Mouse (Mus musculus): ENCODE measurements around the gene 6430628N08Rik. TPM values are rescaled to one million over a fixed set of nuclear protein-coding genes. Genes with fewer than 3 reads are reported as not detected.

The 6430628N08Rik gene
- polyA plus RNA-seq, 1 experiment from 2014 or later, result not detected

DNA sequence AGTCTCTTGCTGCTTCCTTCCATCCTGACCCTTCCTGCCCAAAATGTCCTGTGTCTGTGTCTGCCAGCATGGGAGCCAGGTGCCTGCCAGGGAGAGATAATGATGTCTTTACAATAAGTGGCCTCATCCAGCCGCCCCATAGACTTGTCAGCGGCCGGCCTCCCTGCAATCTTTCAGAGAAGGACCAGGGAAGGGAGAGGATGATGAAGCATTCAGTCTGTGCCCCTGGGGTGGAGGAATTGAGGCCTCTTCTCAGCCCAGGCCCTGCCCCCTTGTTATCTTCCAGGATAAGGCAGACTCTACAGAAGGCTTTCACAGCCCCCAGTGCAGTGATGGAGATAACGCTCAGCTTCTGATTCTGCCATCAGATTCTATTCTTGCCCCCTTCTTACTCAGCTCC, 34.2 kb upstream of the 6430628N08Rik start:
- H3K9ac ChIP-seq, result peak overlapping the region; percentile 37
- peak; percentile 97 for ATAC-seq (ENCODE audit: insufficient read depth)
- H3K4me3 ChIP-seq (replicated peaks), result peak overlapping the region; percentile 17; the same call in 1 of the 2 replicates
- H3K36me3 ChIP-seq (replicated peaks), result peaks cover 94% of the 10 kb centered on the region
- H3K9me3 ChIP-seq (replicated peaks), result no peaks in the 10 kb centered on the region
- H3K4me2 ChIP-seq, result peak overlapping the region; percentile 60
- H3K27me3 ChIP-seq, result no peaks in the 10 kb centered on the region
- peak overlapping the region; percentile 90 for H3K27ac ChIP-seq (replicated peaks)
- 13% methylated on average over 4 of the region's 4 CpGs for WGBS (ENCODE audit: insufficient replicate concordance)
- peaks cover 68% of the 10 kb centered on the region for H3K4me1 ChIP-seq (replicated peaks)

DNA sequence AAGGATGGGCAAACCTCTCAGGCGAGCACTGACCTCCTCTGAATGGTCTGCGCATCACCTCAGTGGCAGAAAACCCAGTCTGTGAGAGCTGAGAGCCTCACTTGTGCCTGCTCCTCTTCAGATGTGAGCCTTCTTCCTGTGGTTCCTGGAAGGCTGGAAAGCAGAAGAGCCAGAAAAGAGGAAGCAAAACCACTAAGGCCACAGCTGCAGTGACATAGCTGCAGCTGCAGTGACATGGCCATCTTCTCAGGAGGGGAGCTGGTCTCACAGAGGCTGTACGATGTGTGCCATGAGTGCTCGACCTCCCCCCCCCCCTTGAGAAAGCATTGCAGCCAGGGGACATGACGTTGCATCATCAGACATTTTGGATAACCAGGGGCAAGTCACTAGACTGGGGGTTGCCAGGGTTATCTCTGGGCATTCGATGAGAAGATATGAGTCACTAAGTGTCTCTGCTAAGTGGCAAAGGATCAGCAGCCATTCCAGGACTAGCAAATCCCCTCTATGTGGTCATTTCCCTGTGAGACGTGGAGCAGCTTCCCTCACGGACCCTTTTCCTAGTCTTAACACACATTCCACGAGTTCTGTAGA, 33.1 kb upstream of the 6430628N08Rik start:
- H3K4me3 ChIP-seq (replicated peaks), result no peak overlapping the region
- no peak for ATAC-seq (ENCODE audit: insufficient read depth)
- H3K36me3 ChIP-seq (replicated peaks), result peaks cover 94% of the 10 kb centered on the region
- no peaks in the 10 kb centered on the region for H3K27me3 ChIP-seq
- H3K9me3 ChIP-seq (replicated peaks), result no peaks in the 10 kb centered on the region
- peak overlapping the region; percentile 30; the same call in 1 of the 2 replicates for H3K9ac ChIP-seq
- WGBS (ENCODE audit: insufficient replicate concordance), result 58% methylated on average over 9 of the region's 9 CpGs
- peaks cover 61% of the 10 kb centered on the region for H3K4me1 ChIP-seq (replicated peaks)
- H3K27ac ChIP-seq (replicated peaks), result peak overlapping the region; percentile 90
- H3K4me2 ChIP-seq, result peak overlapping the region; percentile 60; the same call in 1 of the 2 replicates

DNA sequence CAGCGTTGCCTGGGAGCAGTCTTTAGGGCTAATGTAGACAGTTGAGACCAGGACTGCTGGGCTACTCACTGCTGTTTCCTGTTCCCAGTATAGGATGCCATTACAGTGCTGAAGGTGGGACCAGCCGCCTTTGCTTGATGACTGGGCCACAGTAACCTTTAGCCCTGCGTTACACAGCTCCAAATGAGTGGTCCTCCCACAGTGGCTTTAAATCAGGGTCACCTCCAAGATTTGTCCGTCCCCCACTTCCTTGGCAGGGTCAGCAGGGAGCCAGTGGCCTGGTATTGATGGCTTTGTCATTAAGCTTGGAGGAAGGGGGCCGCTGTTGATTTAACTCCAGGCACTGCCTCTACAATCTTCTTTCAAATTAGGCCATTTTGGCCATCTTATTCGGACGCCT, 27.1 kb upstream of the 6430628N08Rik start:
- no peaks in the 10 kb centered on the region for H3K9me3 ChIP-seq (replicated peaks)
- H3K9ac ChIP-seq, result no peak overlapping the region
- H3K4me2 ChIP-seq, result no peak overlapping the region
- no peak for ATAC-seq (ENCODE audit: insufficient read depth)
- no peak overlapping the region for H3K4me3 ChIP-seq (replicated peaks)
- 87% methylated on average over 7 of the region's 7 CpGs for whole genome bisulfite sequencing (ENCODE audit: insufficient replicate concordance)
- no peak overlapping the region for H3K27ac ChIP-seq (replicated peaks)
- peaks cover 95% of the 10 kb centered on the region for H3K36me3 ChIP-seq (replicated peaks)
- H3K27me3 ChIP-seq, result no peaks in the 10 kb centered on the region
- peaks cover 13% of the 10 kb centered on the region for H3K4me1 ChIP-seq (replicated peaks)

DNA sequence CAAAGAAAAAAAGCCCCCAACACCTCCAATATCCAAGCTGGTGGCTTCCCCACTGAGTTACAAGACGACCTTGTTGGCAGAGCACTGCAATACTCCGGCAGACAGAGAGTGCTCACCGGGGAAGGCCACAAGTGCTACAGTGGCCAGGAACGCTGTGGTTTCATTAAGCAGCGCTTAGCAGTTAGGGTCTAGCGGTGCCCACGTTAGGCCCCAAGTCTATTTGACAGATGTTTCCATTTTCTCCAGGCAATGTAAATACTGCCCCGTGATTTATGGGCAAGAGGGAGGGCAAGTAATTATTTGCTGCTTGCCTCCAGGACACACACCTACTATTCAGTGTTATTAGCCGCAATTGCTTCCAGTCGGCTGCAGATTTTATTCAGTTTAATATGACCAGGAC, 26.6 kb upstream of the 6430628N08Rik start:
- H3K4me1 ChIP-seq (replicated peaks), result peaks cover 8% of the 10 kb centered on the region; the same call in 1 of the 2 replicates
- H3K27ac ChIP-seq (replicated peaks), result no peak overlapping the region
- H3K9ac ChIP-seq, result no peak overlapping the region
- ATAC-seq (ENCODE audit: insufficient read depth), result no peak
- no peak overlapping the region for H3K4me2 ChIP-seq
- H3K4me3 ChIP-seq (replicated peaks), result no peak overlapping the region
- H3K36me3 ChIP-seq (replicated peaks), result peaks cover 94% of the 10 kb centered on the region
- H3K27me3 ChIP-seq, result no peaks in the 10 kb centered on the region
- WGBS (ENCODE audit: insufficient replicate concordance), result 81% methylated on average over 10 of the region's 10 CpGs
- no peaks in the 10 kb centered on the region for H3K9me3 ChIP-seq (replicated peaks)

DNA sequence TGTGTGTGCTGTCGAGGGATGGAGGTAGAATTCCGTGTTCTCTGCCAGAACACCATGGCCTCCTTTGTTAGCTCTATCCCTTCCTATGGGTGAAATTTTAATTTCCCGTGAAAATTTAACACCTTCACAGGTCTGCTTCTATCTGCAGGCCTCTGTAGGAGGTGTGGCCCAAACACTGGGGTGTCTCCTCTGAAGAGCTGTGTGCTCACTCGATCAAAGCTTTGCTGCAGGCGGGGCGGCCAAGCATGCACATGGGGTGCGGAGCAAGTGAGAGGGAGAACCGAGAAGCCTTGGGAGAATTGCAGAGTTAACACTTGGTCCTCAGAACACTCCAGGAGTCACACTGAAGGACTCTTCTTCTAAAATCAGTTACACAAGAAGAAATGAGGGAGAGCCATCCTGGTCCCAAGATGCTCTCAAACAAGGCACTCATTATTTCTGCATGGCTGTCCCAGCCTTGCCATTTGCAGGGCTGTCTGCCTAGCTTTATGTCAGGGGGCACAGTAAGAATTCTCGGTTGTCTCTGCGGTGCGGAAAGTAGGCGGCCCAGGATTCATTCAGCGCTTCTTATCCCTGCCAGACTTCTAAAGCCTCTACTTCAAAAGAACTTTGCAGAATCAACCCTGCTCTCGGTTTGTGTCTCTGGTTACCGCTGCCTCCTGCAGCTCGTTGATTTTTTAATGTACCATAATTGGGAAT, 20.8 kb upstream of the 6430628N08Rik start:
- Histone ChIP-seq H3K4me3 (replicated peaks) (no peak overlapping the region), H3K4me2 (no peak overlapping the region), H3K9me3 (replicated peaks) (no peaks in the 10 kb centered on the region), H3K27me3 (no peaks in the 10 kb centered on the region), H3K36me3 (replicated peaks) (peaks cover 89% of the 10 kb centered on the region), H3K9ac (no peak overlapping the region), H3K27ac (replicated peaks) (no peak overlapping the region), H3K4me1 (replicated peaks) (no peaks in the 10 kb centered on the region)
- 78% methylated on average over 16 of the region's 16 CpGs for WGBS (ENCODE audit: insufficient replicate concordance)
- ATAC-seq (ENCODE audit: insufficient read depth), result no peak

DNA sequence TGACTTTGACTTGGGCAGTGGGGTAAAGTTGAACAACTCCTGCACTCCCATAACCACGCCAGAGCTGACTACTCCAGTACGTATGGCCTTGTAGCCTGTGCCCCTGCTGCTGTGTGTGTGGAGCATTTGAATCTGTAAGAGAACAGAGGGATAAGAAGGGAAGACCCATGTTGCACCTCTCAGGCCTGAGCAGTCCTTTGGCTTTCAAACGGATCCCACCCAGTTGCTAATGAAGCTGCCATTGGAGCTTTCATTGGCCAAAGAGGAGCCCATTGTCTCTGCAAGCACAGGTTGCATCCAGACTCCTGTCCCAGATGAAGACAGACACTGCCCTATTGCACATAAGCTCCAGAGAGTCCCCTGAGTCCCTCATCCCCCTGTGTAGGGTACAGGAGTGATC, 17.2 kb upstream of the 6430628N08Rik start:
- H3K4me1 ChIP-seq (replicated peaks), result no peaks in the 10 kb centered on the region
- H3K27me3 ChIP-seq, result no peaks in the 10 kb centered on the region
- no peak overlapping the region for H3K4me2 ChIP-seq
- no peak for ATAC-seq (ENCODE audit: insufficient read depth)
- H3K9me3 ChIP-seq (replicated peaks), result no peaks in the 10 kb centered on the region
- H3K36me3 ChIP-seq (replicated peaks), result peaks cover 93% of the 10 kb centered on the region
- no peak overlapping the region for H3K4me3 ChIP-seq (replicated peaks)
- 79% methylated on average over 3 of the region's 3 CpGs for WGBS (ENCODE audit: insufficient replicate concordance)
- no peak overlapping the region for H3K27ac ChIP-seq (replicated peaks)
- no peak overlapping the region for H3K9ac ChIP-seq

DNA sequence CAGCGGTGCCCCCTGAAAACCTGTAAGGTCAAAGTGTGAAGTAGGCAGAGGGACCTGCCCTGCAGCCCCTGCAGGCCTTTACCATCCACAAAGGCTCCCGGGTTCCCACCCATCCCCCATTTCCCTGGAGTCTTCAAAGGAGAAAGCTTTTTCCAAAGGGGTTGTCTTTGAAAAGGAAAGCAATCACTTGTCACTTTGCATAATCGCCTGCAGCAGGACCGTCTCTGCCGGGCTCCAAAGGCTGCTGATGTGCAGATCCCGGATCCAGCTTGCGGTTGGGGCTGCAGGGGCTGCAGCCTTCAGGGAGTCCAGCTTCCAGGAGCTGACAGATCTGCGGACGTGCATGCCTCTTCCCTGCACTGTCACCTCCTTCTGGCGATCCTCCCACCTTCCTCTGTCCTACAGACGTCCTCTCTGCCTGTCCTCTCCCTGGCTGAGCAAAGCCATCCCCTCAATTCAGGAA, 12.2 kb upstream of the 6430628N08Rik start:
- H3K9me3 ChIP-seq (replicated peaks), result no peaks in the 10 kb centered on the region
- no peaks in the 10 kb centered on the region for H3K27me3 ChIP-seq
- ATAC-seq (ENCODE audit: insufficient read depth), result no peak
- peaks cover 51% of the 10 kb centered on the region for H3K36me3 ChIP-seq (replicated peaks)
- H3K4me2 ChIP-seq, result no peak overlapping the region
- no peak overlapping the region for H3K27ac ChIP-seq (replicated peaks)
- H3K9ac ChIP-seq, result no peak overlapping the region
- 44% methylated on average over 11 of the region's 11 CpGs for WGBS (ENCODE audit: insufficient replicate concordance)
- no peaks in the 10 kb centered on the region for H3K4me1 ChIP-seq (replicated peaks)
- H3K4me3 ChIP-seq (replicated peaks), result no peak overlapping the region

DNA sequence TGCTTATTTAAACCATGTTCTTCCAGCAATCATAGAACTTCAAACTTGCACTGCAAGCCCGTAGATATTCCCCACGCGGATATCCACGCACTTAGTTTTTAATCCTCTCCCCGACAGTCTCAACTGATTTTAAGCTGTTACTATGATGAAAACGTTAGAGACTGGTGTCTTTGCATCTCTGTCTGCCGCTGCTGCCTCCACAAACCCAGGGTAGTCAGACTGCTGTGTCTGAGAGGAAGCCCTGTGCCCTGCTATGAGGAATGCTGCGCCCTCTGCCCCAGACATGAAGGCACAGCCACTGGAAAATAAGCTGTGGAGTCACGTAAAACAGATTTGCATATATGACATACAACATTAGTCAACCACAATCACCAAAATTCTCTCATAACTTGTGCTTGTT, 11.6 kb upstream of the 6430628N08Rik start:
- 71% methylated on average over 9 of the region's 9 CpGs for WGBS (ENCODE audit: insufficient replicate concordance)
- H3K4me3 ChIP-seq (replicated peaks), result no peak overlapping the region
- no peaks in the 10 kb centered on the region for H3K9me3 ChIP-seq (replicated peaks)
- no peak overlapping the region for H3K27ac ChIP-seq (replicated peaks)
- no peak for ATAC-seq (ENCODE audit: insufficient read depth)
- no peaks in the 10 kb centered on the region for H3K4me1 ChIP-seq (replicated peaks)
- H3K27me3 ChIP-seq, result no peaks in the 10 kb centered on the region
- H3K9ac ChIP-seq, result no peak overlapping the region
- H3K4me2 ChIP-seq, result no peak overlapping the region
- peaks cover 46% of the 10 kb centered on the region for H3K36me3 ChIP-seq (replicated peaks)

DNA sequence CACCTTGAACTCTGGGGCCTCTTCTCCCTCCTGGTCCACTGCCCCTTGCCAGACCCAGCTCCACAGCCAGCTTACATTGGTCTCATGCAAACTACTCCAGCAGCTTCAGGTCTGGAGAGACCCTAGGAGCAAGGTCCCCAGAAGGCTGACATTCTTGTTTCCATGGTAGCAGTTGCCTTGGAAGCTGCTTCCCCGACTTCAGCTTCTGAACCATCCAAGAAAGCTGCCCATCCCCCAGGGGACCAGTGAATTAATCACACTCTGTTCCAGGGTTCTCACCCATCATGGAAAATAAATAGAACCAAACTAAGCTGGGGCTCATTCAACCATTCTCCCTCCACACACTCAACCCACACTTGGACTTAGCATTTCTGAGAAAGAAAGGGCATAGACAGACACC, 9.3 kb upstream of the 6430628N08Rik start:
- Histone ChIP-seq H3K9ac (no peak overlapping the region), H3K4me1 (replicated peaks) (no peaks in the 10 kb centered on the region), H3K27me3 (peaks cover 2% of the 10 kb centered on the region; the same call in 1 of the 2 replicates), H3K27ac (replicated peaks) (no peak overlapping the region), H3K4me3 (replicated peaks) (no peak overlapping the region), H3K36me3 (replicated peaks) (peaks cover 22% of the 10 kb centered on the region), H3K9me3 (replicated peaks) (no peaks in the 10 kb centered on the region), H3K4me2 (no peak overlapping the region)
- WGBS (ENCODE audit: insufficient replicate concordance), result 39% methylated on average over 1 of the region's 1 CpGs
- ATAC-seq (ENCODE audit: insufficient read depth), result no peak

DNA sequence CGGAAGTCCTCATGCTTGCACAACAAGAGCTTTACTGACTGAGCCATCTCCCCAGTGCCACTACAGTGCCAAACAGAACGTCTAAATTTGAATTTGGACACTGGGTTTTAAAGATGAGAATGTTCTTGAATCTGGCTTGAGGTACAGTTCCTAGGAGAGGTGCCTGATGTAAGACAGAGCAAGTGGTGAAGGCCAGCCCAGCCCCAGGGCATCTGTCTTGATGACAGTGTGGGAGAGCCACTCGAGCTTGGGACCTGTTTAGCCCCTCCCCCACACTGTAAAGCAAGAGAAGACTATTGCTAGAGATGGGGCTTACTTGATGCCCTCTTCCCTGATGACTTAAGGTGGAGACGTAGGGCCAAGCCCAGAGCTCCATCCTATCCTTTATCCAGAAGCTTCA, 8.3 kb upstream of the 6430628N08Rik start:
- Histone ChIP-seq H3K9ac (no peak overlapping the region), H3K4me1 (replicated peaks) (no peaks in the 10 kb centered on the region), H3K9me3 (replicated peaks) (no peaks in the 10 kb centered on the region), H3K27ac (replicated peaks) (no peak overlapping the region), H3K27me3 (peaks cover 8% of the 10 kb centered on the region; the same call in 1 of the 2 replicates), H3K36me3 (replicated peaks) (peaks cover 12% of the 10 kb centered on the region), H3K4me3 (replicated peaks) (no peak overlapping the region), H3K4me2 (no peak overlapping the region)
- ATAC-seq (ENCODE audit: insufficient read depth), result no peak
- 49% methylated on average over 4 of the region's 4 CpGs for WGBS (ENCODE audit: insufficient replicate concordance)

DNA sequence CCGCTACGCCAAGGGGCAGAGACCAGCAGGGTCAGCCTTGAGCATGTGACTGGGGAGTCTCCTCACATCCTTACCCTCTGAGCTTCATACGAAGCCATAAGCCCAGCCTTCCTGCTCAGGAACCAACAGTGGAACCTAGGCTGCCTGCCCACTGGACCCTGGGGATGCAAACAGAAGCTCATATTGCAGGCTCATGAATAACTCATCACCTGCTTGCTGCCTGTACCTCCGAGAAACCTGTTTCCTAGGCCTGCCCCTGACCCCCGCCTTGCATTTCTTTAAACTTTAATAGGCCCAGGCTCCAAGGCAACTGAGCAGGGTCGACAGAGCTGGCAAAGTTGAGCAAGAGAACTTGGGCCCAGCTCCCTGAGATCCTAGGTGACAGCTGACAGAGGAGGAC, 6.4 kb upstream of the 6430628N08Rik start, which contains the start of gene Kncn:
TSS of gene Kncn (plus strand) at position 379 of the 400 bp plus-strand sequence.
- no peak within 1 kb of the TSS for H3K9ac ChIP-seq
- no peak for ATAC-seq (ENCODE audit: insufficient read depth)
- WGBS (ENCODE audit: insufficient replicate concordance), result 68% methylated on average over 6 of the region's 6 CpGs
- no peak within 1 kb of the TSS for H3K4me3 ChIP-seq (replicated peaks)
- no peaks in the 10 kb centered on the region for H3K36me3 ChIP-seq (replicated peaks)
- no peaks in the 10 kb centered on the region for H3K4me1 ChIP-seq (replicated peaks)
- H3K27me3 ChIP-seq, result peaks cover 24% of the 10 kb centered on the region
- H3K9me3 ChIP-seq (replicated peaks), result no peaks in the 10 kb centered on the region
- no peak within 1 kb of the TSS for H3K27ac ChIP-seq (replicated peaks)
- no peak within 1 kb of the TSS for H3K4me2 ChIP-seq
